Mouse (Mus musculus) cortical plate, adult 2 months (tissue): ENCODE measurements around the gene Prr5.

Experiments
- CTCF ChIP-seq: fragments of 200-500 bp; IDR thresholded peaks from 2 replicates; pipeline ENCODE4 v1.5.1; 2011; ENCODE audit warnings: mild to moderate bottlenecking, control low read depth, low read length; ENCODE audit not compliant: insufficient read depth; ENCODE audit errors: extremely low read depth
- POLR2A ChIP-seq: fragments of 200-500 bp; IDR thresholded peaks from 2 replicates; pipeline ENCODE4 v1.6.1; 2011; ENCODE audit warnings: mild to moderate bottlenecking, low read length, control low read depth; ENCODE audit not compliant: insufficient read depth; ENCODE audit errors: extremely low read depth

DNA sequence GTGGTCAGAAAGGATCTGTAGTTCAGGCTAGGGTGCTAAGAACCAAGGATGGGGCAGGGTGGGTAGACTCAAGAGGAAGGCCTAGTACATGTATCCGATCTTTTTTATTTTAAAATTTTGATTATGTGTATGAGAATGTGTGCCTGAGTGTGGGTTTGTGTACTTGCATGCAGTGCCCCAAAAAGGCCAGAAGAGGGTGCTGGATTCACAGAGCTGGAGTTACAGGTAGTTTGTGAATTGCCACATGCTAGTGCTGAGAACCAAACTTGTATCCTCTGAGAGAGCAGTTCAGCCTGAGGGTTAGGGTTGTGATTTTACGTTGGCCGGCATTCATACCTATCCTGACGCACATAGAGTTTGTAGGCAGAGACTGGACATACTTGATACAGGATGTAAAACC is 9.7 kb downstream of the Prr5 start:
- TF ChIP-seq POLR2A (no peak), CTCF (peak; percentile 22; the same call in 1 of the 2 replicates)
